Mouse (Mus musculus) layer of hippocampus, adult 11-12 months (tissue): ENCODE results near the gene Ncoa5.

Experiments
- DNase-seq: peaks from one replicate; pipeline ENCODE4 v3.0.0; 2022; ENCODE audit warnings: low spot score

Gene Ncoa5

GRCm38 (mm10) chr2:165049044-165049443 lies 14.4 kb upstream of the Ncoa5 start:
- DNase-seq: no peak

DNA sequence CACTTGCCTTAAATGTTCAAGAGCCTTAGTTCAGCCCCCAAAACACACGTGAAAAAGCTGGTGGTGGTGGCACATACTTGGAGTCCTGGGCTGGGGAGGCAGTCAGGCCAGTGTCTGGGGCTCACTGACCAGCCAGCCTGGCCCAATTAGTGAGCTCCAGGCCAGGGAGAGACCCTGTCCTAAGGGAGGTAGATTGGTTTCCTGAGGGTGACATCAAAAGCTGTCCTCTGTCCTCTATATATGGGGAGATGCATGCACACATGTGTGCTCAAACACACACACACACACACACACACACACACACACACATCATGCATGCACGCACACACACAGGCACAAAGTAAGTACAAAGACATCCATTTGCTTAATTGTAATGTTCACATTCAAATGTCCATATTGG lies 9.1 kb upstream of the Ncoa5 start:
- no peak for DNase-seq

DNA sequence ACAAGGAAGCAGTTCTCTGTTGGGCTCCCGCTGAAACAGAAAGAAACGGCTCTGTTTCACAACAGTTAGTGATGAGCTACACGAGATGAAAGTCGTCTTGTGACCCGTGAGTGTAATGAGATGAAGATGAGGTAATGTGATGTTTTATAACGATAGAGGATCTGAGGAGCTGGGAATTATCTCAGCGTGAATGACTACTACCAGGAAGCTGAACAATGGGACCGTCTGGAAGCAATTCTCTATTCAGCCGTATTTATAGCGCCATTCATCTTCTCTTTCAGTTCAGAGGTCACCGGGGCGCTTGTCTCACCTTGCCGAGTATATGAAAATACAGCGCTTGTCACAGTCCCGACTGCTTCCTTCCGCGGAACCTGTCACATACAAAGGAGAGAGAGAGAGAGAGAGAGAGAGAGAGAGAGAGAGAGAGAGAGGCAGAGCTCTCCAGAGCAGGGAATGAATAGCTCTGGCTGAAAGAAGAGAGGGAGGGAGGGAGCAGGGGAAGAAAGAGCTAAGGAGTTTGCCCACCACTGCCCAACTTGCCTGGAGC lies 8.5 kb upstream of the Ncoa5 start:
- no peak for DNase-seq

DNA sequence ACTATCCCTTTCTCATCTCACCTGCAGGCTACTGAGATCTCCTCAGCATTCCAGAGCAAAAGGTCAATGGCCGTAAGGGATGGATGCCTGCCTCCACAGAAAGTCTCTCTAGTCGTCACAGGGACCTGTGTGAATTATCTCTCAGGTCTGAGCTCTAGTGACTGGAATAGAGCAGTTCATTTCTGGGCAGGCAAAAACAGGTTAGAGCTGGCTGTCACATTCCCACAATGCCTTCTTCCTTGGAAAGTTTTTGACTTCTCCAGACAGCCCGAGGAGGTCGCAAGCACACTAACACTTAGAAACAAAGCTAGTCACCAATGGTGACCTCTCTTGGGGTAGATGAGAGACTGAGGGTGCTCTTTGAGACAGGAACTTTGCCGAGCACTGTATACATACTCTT lies 7.5 kb upstream of the Ncoa5 start:
- DNase-seq: no peak

- no peak for DNase-seq
Measured at GRCm38 (mm10) chr2:165037415-165037814, 2.7 kb upstream of the Ncoa5 start.

GRCm38 (mm10) chr2:165035058-165035431 lies 378 bp upstream of the Ncoa5 start:
- DNase-seq: no peak

DNA sequence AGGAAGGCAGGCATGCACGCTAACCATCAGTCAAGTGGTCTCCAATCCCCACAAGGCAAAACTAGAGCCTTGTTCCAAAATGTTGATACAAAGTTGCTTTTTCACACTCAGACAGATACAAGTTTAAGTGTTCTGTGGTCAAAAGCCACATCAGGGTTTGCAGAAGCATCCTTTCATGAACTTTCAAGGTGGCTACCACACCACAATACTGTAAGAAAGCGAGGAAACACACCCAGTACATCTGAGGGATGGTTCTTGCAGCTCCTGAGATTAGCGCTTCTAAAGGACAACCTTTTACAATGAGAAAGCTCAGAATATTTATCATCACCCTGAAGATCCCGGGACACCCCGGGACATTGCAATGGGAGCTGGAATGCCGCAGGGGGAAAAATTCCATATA lies 1.4 kb downstream of the Ncoa5 start:
- no peak for DNase-seq

DNA sequence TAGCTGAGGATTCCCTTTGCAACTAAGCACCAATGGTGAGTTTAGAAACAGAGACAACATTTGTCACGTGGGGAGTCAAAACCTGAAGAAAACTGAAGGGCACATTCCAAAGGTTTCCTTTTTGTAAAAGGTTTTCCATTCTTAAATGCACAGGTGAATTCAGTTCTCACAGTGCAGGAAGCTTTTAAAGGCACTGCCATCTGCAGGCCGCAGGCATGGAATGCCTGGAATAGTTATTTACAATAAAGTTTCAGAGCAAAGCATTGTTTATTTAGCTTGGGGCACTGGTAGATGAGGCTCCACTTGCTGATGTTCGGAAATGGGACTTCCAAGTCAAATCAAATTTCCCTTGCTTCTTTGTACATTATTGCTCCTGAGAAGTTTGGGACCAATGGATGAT lies 2.1 kb downstream of the Ncoa5 start:
- no peak for DNase-seq

DNA sequence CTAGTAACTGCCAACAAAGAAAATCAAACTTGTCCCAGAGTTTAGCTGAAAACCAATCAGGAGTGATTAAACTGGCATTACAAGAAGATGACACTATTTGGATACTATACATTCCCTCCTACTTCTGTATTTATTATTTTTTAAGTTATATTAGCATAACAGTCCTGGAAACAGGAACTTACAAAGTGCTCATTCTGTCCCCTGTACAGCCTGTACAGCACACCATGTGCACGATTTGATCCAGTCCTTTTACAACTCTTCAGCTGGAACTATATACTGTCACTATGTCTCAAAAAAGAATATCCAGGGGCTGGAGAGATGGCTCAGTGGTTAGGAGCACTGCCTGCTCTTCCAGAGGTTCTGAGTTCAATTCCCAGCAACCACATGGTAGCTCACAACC lies 7.5 kb downstream of the Ncoa5 start:
- DNase-seq: no peak

DNA sequence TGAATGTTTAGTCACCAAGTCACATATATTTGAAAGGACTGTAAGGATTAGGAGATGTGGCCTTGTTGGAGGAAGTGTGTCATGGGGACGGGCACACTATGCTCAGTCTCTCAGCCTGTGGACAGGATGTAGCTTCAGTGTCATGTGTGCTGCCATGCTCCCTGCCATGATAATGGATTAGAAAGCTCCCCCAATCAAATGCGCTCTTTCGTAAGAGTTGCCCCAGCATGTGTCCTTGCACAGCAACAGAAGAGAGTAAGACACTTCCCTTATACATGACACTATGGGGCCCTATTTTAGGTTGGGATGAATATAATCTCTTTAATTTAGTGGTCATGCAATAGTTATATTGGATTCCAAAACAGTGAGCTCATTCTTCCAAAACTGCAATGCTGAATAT lies 14.2 kb downstream of the Ncoa5 start:
- DNase-seq: no peak

- DNase-seq: no peak
Measured at GRCm38 (mm10) chr2:165014935-165015334, 19.7 kb downstream of the Ncoa5 start.

- no peak for DNase-seq
Measured at GRCm38 (mm10) chr2:165010351-165010750, 24.3 kb downstream of the Ncoa5 start.

DNA sequence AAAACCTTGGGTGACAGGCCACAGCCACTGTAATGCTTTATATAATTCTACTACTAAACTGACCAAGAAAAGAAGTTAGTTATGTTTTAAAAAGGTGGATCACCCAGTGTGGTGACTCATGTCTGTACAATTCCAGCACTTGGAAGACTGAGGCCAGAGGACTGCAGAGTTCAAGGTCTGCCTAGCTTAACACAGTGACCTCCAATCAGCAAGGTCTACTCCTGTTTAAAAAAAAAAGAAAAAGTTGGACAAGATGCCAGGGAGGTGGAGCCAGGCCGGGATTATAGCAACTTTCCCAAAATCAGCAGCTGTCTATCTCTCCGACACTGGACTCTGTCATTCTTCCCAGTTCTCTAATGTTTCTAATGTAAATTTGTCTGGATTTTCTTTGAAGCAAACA lies 25.1 kb downstream of the Ncoa5 start:
- no peak for DNase-seq

- no peak for DNase-seq
Measured at GRCm38 (mm10) chr2:165009161-165009560, 25.5 kb downstream of the Ncoa5 start.

DNA sequence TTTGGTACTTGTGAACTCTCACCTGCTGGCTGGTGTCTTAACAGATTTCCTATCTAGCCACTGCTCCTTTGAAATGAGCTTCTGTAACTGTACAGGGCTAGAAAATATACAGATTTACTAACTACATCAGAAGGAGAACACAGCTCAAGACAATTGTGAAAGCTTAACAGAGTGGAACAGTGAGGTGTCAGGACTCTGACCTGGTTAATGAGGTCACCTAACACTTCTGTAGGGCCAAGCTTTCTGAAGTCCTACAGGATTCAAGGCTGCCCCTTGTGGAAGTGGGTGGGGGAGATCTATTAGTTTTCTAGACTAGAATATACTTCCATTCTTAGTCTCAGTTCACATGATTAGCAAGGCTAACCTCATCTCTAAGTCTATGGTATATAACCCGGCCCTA lies 26.7 kb downstream of the Ncoa5 start:
- no peak for DNase-seq

DNA sequence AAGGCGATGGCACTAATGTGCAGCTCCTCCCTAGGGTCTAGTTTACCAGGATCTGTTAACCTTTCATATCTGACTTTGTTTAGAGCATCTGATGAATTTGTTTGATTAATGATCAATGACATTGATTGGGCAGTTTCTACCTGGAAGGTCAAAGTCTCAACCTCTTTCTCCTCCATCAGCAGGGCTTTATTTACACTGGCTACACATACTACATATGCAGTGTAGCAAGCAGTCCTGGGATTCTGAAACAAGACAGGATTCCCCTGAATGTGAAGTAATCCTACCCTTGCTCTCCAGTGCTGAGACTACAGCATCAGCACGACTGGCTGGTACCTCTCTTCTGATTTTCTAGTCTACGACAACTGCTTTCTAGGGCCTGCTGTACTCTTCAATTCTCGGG lies 27.9 kb downstream of the Ncoa5 start:
- no peak for DNase-seq

DNA sequence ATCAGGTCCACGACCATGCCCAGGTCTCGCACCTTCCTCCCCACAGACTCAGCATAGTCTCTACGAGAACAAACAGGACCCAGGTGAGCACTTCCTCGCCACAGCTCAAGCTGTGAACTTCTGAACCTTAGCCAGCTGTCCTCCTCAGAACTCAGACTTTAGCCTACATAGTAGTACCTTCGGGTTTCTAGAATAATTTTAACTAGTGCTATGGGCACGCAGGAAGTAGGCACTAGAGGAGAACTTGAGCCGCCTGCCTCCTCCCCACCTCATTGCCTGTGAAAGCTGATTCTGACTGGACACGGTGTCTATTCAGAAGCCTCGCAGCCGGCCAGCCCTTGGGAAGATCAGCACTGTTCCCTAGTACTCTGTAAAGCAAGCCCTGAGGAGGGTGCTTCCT lies 30.4 kb downstream of the Ncoa5 start:
- no peak for DNase-seq

GRCm38 (mm10) chr2:165003108-165003507 lies 31.6 kb downstream of the Ncoa5 start:
- DNase-seq: no peak

DNA sequence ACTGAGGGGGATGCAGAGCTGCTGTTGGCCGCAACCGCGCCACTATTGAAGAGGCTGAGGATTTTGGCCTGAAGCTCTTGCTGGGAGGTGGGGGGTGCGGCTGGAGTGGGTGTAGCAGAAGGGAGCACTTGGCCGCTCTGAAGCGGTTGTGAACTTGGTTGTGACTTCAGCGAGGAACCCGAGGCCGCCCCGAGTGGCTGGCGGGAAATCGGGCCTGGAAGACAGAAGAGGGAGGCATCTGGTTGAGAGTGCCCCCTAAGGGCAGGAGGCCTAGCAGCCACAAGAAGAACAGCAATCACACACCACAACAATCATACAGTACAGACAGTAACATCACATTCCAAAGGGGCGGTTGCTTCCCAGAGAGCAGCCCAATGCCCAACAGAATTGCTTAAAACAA lies 32.7 kb downstream of the Ncoa5 start:
- DNase-seq: no peak

GRCm38 (mm10) chr2:164997721-164998428 lies 36.8 kb downstream of the Ncoa5 start:
- DNase-seq: no peak

- no peak for DNase-seq
Measured at GRCm38 (mm10) chr2:164996848-164997720, 37.6 kb downstream of the Ncoa5 start.

DNA sequence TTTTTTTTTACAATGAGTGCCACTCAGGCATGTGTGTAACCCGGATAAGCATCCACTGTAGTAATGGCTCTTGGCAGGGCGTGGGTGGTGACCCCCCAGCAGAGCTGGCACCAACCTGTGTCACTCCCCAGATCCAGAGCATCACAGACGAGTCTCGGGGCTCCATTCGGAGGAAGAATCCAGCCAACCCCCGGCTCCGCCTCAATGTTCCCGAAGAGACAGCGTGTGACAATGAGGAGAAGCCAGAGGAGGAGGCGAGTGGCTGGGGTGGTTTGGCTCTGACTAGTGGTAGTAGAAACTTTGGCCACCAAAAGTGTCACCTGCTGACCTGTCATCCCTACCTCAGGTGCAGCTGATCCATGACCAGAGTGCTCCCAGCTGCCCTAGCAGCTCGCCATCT lies 38.7 kb downstream of the Ncoa5 start:
- no peak for DNase-seq

GRCm38 (mm10) chr2:164994659-164995428 lies 39.8 kb downstream of the Ncoa5 start:
- peak; percentile 40 for DNase-seq
